Mouse (Mus musculus) liver, postnatal 0 days (tissue): ENCODE results near the gene Trim12c.

Source experiments
- CTCF ChIP-seq: sonication (generic); IDR thresholded peaks from 2 replicates; pipeline ENCODE4 v1.5.1; 2016; ENCODE audit warnings: antibody characterized with exemption, low read depth
- EP300 ChIP-seq: IDR thresholded peaks from 2 replicates; pipeline ENCODE4 v1.6.1; 2016; ENCODE audit warnings: antibody characterized with exemption, low read depth, mild to moderate bottlenecking

DNA sequence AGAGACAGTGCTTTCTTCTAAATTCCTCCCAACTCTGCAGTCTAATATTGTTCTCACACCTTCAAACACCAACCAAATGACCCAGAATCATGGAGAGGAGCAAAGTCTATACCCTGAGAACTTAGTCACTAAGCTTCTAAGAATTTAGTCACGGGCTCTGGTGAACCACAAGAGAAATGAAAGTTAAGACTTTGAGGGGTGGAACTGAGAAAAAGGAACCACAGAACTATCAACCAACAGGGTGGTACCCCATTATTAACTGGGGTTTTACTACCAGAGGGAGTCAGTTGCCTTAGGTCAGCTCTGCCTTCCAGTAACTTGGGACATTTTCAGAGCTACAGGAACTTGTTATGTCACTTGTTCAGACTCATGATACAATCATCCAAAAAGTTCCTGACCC, 47.5 kb upstream of the Trim12c start, which contains the start of gene Trim30c:
- TF ChIP-seq EP300: no peak
- TF ChIP-seq CTCF: no peak
